Mouse (Mus musculus): ENCODE data around the gene Lrwd1. TPM values are rescaled to one million over a fixed set of nuclear protein-coding genes. Genes with fewer than 3 reads are reported as not detected.

Gene Lrwd1
- polyA plus RNA-seq, 1 experiment from 2014 or later, result 37.6 TPM

- H3K4me1 ChIP-seq (replicated peaks; ENCODE audit: control insufficient read depth, insufficient read depth, low read length), result 0 out of 2 replicates have a peak, but pooled peaks cover 2% of the 10 kb centered on the region
- H3K9me3 ChIP-seq (ENCODE audit: control insufficient read depth, low read length), result no peaks in the 10 kb centered on the region
- H3K4me2 ChIP-seq (ENCODE audit: low read depth, low read length), result no peak overlapping the region
- no peak overlapping the region for H3K27ac ChIP-seq (ENCODE audit: low read length)
- WGBS, result 40% methylated on average over 6 of the region's 6 CpGs
- no peaks in the 10 kb centered on the region for H3K27me3 ChIP-seq (ENCODE audit: control insufficient read depth, insufficient read depth, low read depth, low read length)
- no peaks in the 10 kb centered on the region for H3K36me3 ChIP-seq (ENCODE audit: control insufficient read depth, insufficient read depth, low read length)
- no peak overlapping the region for H3K4me3 ChIP-seq (ENCODE audit: low read length)
- H3K9ac ChIP-seq (ENCODE audit: low read length), result no peak overlapping the region
- no peak for ATAC-seq (ENCODE audit: low read depth)
Measured at GRCm38 (mm10) chr5:136073051-136073450, 62.8 kb downstream of the Lrwd1 start.

Small RNA genes lying within 50 kb of the gene (microRNA-seq; reads per million reads assigned to microRNA genes)
- not detected for gene Mir7035

Other genes with a start within 250 kb of the Lrwd1 start
- 126 and 127 TPM in 2 replicates for gene Hspb1, start 248.2 kb downstream of the Lrwd1 start, polyA plus RNA-seq (2015; fragmentation: Nextera tagmentation; extraction: Ambion mirVana)
- gene Ywhag, start 201.5 kb downstream of the Lrwd1 start, polyA plus RNA-seq (2015; fragmentation: Nextera tagmentation; extraction: Ambion mirVana), result 150 and 155 TPM in 2 replicates
- 3.0 and 3.2 TPM in 2 replicates for gene Ssc4d, start 161.5 kb downstream of the Lrwd1 start, polyA plus RNA-seq (2015; fragmentation: Nextera tagmentation; extraction: Ambion mirVana)
- 0.16 and 0.19 TPM in 2 replicates for gene Zp3, start 156.0 kb downstream of the Lrwd1 start, polyA plus RNA-seq (2015; fragmentation: Nextera tagmentation; extraction: Ambion mirVana)
- gene Dtx2, start 141.3 kb downstream of the Lrwd1 start, polyA plus RNA-seq (2015; fragmentation: Nextera tagmentation; extraction: Ambion mirVana), result 26.6 and 27.6 TPM in 2 replicates
- gene Upk3b, start 97.6 kb downstream of the Lrwd1 start, polyA plus RNA-seq (2015; fragmentation: Nextera tagmentation; extraction: Ambion mirVana), result 27.1 and 32.1 TPM in 2 replicates
- 5.4 and 8.7 TPM in 2 replicates for gene Upk3bl, start 81.6 kb downstream of the Lrwd1 start, polyA plus RNA-seq (2015; fragmentation: Nextera tagmentation; extraction: Ambion mirVana)
- gene Rasa4, start 52.2 kb downstream of the Lrwd1 start, polyA plus RNA-seq (2015; fragmentation: Nextera tagmentation; extraction: Ambion mirVana), result 3.3 and 4.4 TPM in 2 replicates
- 210 and 211 TPM in 2 replicates for gene Polr2j, start 19.4 kb downstream of the Lrwd1 start, polyA plus RNA-seq (2015; fragmentation: Nextera tagmentation; extraction: Ambion mirVana)
- 15.6 and 17.1 TPM in 2 replicates for gene Alkbh4, start 72 bp upstream of the Lrwd1 start, polyA plus RNA-seq (2015; fragmentation: Nextera tagmentation; extraction: Ambion mirVana)
- 10.3 and 11.2 TPM in 2 replicates for gene Orai2, start 34.6 kb upstream of the Lrwd1 start, polyA plus RNA-seq (2015; fragmentation: Nextera tagmentation; extraction: Ambion mirVana)
- gene Prkrip1, start 62.9 kb upstream of the Lrwd1 start, polyA plus RNA-seq (2015; fragmentation: Nextera tagmentation; extraction: Ambion mirVana), result 45.7 and 52.9 TPM in 2 replicates
- 3.8 and 4.9 TPM in 2 replicates for gene Sh2b2, start 110.5 kb upstream of the Lrwd1 start, polyA plus RNA-seq (2015; fragmentation: Nextera tagmentation; extraction: Ambion mirVana)